Mouse (Mus musculus): ENCODE data around the gene C1rl.

- TF ChIP-seq POLR2A (IDR thresholded peaks at IDR 0.05; ENCODE audit: borderline replicate concordance, insufficient read depth, low read length) (no peak), CTCF (IDR thresholded peaks at IDR 0.05; ENCODE audit: borderline replicate concordance, insufficient read depth, low read depth, low read length) (peak; percentile 13; the same call in 1 of the 2 replicates)
Observed at GRCm38 (mm10) chr6:124544466-124544865, 51.6 kb downstream of the C1rl start.
